Mouse (Mus musculus) left cerebral cortex, postnatal 14 days (tissue): Measurements from ENCODE around the gene Card14. TPM values are rescaled to one million over a fixed set of nuclear protein-coding genes. Genes with fewer than 3 reads are reported as not detected.

Experiments
- DNase-seq, 2 experiments: peaks; one replicate each; pipeline ENCODE4 v3.0.0; 2021 to 2022; ENCODE audit warnings: low spot score in 2 of 2, mixed read lengths in 1 of 2
- intact Hi-C: fragments of 180-260 bp; cut with DNase I; formaldehyde crosslinking; loops from one replicate; pipeline ENCODE4 v1.15.1; 2025
- microRNA-seq, 2 experiments: library from miRNA; unstranded; fragments of <30 nt; microRNA quantifications; one replicate each; pipeline ENCODE4 v1.2.0; 2022
- total RNA-seq, 2 experiments: library from RNA; stranded (reverse); gene quantifications; 2 replicates each; pipeline ENCODE4 v1.2.3; 2021

Gene Card14
- total RNA-seq, 2 experiments from 2014 or later, result 0.31 to 0.42 TPM

DNA sequence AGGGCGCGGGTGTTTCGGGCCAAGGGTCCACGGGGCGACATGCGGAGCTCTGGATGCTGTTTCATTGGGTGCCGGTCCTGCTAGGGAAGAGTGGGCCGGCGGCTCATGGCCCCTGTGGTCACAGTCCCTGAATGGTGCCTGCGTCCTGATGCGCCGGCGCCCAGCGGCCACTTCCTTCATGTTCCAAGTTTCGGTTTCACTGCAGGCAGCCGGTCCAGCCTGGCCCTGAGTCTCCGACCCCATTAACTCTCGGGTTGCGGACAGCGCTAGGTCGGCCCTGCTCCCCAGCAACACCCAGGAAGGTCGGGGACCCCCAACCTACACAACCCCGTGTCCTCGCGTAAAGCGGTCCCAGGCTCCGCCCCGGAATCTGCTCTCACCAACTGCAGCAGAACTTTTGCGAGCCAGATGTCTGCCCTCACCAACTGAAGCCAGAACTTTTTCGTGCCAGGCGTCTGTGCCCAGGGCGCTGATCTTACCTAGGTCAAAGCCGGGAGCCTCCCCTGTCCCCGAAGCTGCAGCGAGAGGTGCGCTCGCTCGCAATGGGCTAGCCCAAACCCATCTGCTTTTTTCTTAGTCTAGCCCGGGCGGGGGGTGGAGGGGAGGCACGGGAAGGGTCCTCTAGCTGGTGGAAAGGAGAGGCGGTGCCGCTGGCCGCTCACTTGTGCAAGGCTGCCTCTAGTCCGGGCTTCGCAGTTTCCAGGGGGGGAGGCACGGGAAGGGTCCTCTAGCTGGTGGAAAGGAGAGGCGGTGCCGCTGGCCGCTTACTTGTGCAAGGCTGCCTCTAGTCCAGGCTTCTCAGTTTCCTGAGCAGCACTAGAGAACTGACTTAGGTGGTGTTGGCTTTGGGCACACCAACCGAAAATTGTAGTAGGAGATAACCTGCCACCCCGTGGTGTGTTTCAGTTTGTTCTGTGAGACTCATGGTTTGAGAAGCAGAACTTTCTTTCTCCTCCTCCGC lies 83.0 kb downstream of the Card14 start:
- intact Hi-C loops, result no loop called here
- DNase-seq, result peak; percentile 30

GRCm38 (mm10) chr11:119391386-119392000 lies 83.9 kb downstream of the Card14 start:
- intact Hi-C loops, result no loop called here
- no peak for DNase-seq

DNA sequence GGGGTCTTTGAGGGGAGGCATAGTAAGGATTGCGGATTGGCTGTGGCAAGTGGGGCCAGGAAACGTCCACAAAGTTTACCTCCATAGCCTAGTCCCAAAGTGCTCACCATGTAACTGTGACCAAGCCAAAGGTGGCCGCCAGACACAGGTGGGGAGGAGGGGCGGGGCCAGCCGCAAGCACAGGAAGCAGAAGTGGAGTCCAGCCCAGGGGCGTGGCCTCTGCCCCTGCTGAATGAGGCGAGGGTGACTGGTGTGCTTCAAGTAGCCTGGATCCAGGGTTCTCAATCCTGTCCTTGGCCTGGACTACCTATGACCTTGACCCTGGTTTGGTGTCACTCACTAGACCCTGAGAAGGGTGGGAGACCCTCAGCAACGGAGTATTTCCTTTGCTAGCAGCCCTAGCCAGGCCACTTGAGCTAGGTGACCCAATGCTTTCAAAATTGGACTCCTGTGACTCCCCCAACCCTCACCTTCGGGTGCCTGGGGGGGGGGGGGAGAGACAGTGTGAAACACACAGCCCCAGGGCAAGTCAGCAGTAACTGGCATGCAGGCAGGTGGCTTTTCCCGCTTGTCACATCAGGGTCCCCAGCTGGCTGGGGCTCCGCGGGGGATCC lies 84.5 kb downstream of the Card14 start:
- DNase-seq, result no peak
- intact Hi-C loops, result no loop called here

GRCm38 (mm10) chr11:119392800-119393482 lies 85.4 kb downstream of the Card14 start, which contains the start of gene Rnf213:
Gene Rnf213 (plus strand): TSS chr11:119393100.
- intact Hi-C loops, result no loop called here
- peak; percentile 16 to 32 for DNase-seq

DNA sequence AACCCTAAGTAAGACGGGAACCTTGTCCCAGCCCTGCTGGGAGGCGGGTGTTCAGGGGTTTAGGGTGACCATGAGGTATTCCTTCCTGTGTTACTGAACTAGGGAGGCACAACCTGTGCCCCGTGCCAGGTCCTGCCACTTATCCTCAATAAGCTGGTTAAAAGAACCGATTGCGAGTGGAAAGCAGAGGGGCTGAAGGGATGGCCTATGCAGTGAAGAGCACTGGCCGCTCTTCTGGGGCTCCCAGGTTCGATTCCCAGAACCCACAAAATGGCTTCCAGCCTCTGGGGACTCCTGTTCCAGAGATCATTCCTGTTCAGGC lies 85.9 kb downstream of the Card14 start:
- DNase-seq, result no peak
- intact Hi-C loops, result no loop called here

DNA sequence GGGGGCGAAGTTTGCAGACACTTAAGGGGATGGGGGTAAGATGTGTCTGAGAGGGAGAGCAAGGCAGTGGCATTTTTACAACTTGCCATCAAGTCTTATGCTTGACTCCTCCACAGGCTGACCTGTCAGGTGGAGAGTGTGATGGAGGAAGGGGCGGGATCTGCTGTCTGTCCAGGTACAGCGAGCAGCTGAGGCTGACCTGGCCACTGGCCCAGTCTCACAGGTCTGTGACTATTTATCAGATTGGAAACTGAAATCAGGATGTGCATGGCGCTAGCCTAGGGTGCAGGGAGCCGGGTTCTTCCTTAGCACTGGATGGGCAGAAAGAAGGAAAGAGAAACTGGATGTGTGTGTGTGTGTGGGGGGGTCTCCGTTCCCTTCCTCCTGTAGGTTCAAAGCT lies 86.6 kb downstream of the Card14 start:
- no peak for DNase-seq
- intact Hi-C loops, result no loop called here

Small RNA genes lying within 50 kb of the gene (microRNA-seq; reads per million reads assigned to microRNA genes)
- gene Mir1932, result 0 reads per million in 2 experiments

Other genes starting within 250 kb of the Card14 start
- 10 to 100 TPM; 63.2 to 74.0 TPM for gene Cbx4, start 221.5 kb upstream of the Card14 start, total RNA-seq
- 10 to 100 TPM; 51.3 to 56.4 TPM for gene Tbc1d16, start 79.3 kb upstream of the Card14 start, total RNA-seq
- gene Ccdc40, start 79.2 kb upstream of the Card14 start, total RNA-seq, result 1 to 10 TPM; 1.1 to 1.8 TPM
- gene Gaa, start 39.9 kb upstream of the Card14 start, total RNA-seq, result 100 to 1,000 TPM; 142 to 157 TPM
- 10 to 100 TPM; 84.6 to 92.1 TPM for gene Eif4a3, start 7.7 kb upstream of the Card14 start, total RNA-seq
- gene Sgsh, start 47.8 kb downstream of the Card14 start, total RNA-seq, result 1 to 10 TPM; 3.5 to 4.3 TPM
- gene Slc26a11, start 47.8 kb downstream of the Card14 start, total RNA-seq, result 1 to 10 TPM; 3.5 to 5.4 TPM
- gene Rnf213, start 85.3 kb downstream of the Card14 start, total RNA-seq, result 1 to 10 TPM; 2.8 TPM
- gene Endov, start 183.6 kb downstream of the Card14 start, total RNA-seq, result 10 to 100 TPM; 23.9 to 27.1 TPM
- 100 to 1,000 TPM; 112 to 122 TPM for gene Nptx1, start 240.0 kb downstream of the Card14 start, total RNA-seq